Mouse (Mus musculus) urinary bladder, postnatal 10 days (tissue): ENCODE measurements around the gene Eprs.
"Not testable (repeated sequence)": the region's sequence is repeated elsewhere in the genome, so short reads cannot be mapped to it uniquely, and the experiment has no call there.

Experiments used
- DNase-seq: peaks from one replicate; pipeline ENCODE4 v3.0.0; 2022; ENCODE audit warnings: low spot score

Gene Eprs

GRCm38 (mm10) chr1:185362677-185363520 is at the start of gene Eprs:
TSS of gene Eprs (plus strand) at chr1:185363044.
- DNase-seq, result peak; percentile 98

GRCm38 (mm10) chr1:185314546-185314945 is 48.3 kb upstream of the Eprs start:
- no peak for DNase-seq

GRCm38 (mm10) chr1:185315846-185316568 is 46.8 kb upstream of the Eprs start:
- DNase-seq, result no peak

- DNase-seq, result not testable (repeated sequence)
These were observed 35.0 kb upstream of the Eprs start for GRCm38 (mm10) chr1:185327754-185328345.

GRCm38 (mm10) chr1:185328721-185329610 is 33.9 kb upstream of the Eprs start, which contains the start of gene Iars2:
TSS of gene Iars2 (minus strand) at chr1:185329396.
- DNase-seq, result peak; percentile 43

- no peak for DNase-seq
These were observed 33.0 kb upstream of the Eprs start for GRCm38 (mm10) chr1:185329851-185330250.

GRCm38 (mm10) chr1:185331364-185331763 is 31.5 kb upstream of the Eprs start:
- no peak for DNase-seq

- DNase-seq, result peak; percentile 57
These were observed 30.8 kb upstream of the Eprs start, which contains the start of gene Bpnt1 for GRCm38 (mm10) chr1:185331983-185332430. TSS of gene Bpnt1 (plus strand) at chr1:185332149.

- no peak for DNase-seq
These were observed 29.2 kb upstream of the Eprs start for GRCm38 (mm10) chr1:185333651-185334050.

GRCm38 (mm10) chr1:185334136-185334535 is 28.7 kb upstream of the Eprs start:
- DNase-seq, result no peak

- DNase-seq, result no peak
These were observed 27.5 kb upstream of the Eprs start for GRCm38 (mm10) chr1:185335231-185335765.

GRCm38 (mm10) chr1:185336535-185336934 is 26.3 kb upstream of the Eprs start:
- no peak for DNase-seq

- no peak for DNase-seq
These were observed 20.4 kb upstream of the Eprs start for GRCm38 (mm10) chr1:185342441-185342840.

GRCm38 (mm10) chr1:185343422-185343821 is 19.4 kb upstream of the Eprs start:
- no peak for DNase-seq

GRCm38 (mm10) chr1:185346188-185346587 is 16.7 kb upstream of the Eprs start:
- DNase-seq, result no peak

GRCm38 (mm10) chr1:185349741-185350140 is 13.1 kb upstream of the Eprs start:
- DNase-seq, result no peak

- DNase-seq, result no peak
These were observed 12.2 kb upstream of the Eprs start for GRCm38 (mm10) chr1:185350611-185351010.

- no peak for DNase-seq
These were observed 10.7 kb upstream of the Eprs start for GRCm38 (mm10) chr1:185352151-185352550.

GRCm38 (mm10) chr1:185353351-185353750 is 9.5 kb upstream of the Eprs start:
- no peak for DNase-seq

- no peak for DNase-seq
These were observed 8.1 kb upstream of the Eprs start for GRCm38 (mm10) chr1:185354731-185355130.

- DNase-seq, result no peak
These were observed 6.6 kb upstream of the Eprs start for GRCm38 (mm10) chr1:185356246-185356645.
